Mouse (Mus musculus) left cerebral cortex, postnatal 4 days (tissue): ENCODE results near the gene Cbfa2t3. TPM values are rescaled to one million over a fixed set of nuclear protein-coding genes. Genes with fewer than 3 reads are reported as not detected.

ENCODE experiments used
- DNase-seq: peaks from one replicate; pipeline ENCODE4 v3.0.0-alpha.2; 2022
- intact Hi-C: fragments of 180-260 bp; cut with DNase I; formaldehyde crosslinking; loops from one replicate; pipeline ENCODE4 v1.15.1; 2025
- total RNA-seq, 2 experiments: library from RNA; stranded (reverse); gene quantifications; 2 replicates each; pipeline ENCODE4 v1.2.3; 2021

Gene Cbfa2t3
- total RNA-seq, 2 experiments from 2014 or later = 20.7 to 20.8 TPM

DNA sequence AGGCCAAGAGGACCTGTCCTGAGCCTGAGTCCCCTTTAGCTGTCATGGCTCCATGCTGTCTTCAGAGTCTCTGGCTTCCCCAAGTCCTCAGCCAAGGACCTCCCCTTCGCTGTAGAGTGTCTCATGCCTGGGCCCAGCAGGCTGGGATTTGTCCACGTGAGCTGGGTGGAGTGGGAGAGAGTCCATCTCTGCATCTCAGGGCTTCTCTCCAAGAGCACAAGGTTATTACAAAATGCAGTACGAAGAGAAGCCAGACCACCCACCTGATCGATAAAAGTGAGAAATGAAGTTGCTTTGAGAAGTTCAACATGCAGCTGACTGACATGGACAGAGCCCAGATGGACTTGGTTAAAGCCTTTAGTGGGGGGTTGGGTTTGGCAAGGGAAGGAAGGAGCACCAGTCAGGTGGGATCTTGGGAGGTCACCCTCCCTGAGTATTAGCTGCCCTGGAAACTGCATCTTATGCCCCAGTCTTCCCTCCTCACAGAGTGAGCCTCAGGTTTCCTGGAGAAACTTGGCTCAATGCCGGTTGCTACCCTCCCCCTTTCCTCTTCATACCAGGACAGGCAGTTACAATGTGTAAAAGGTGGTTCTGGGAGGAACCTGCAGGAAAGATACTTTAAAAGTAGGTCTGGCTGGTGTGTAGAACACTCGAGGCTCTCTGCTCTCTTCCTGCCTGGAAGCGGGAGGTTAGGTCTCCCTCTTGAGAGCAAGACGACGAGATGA lies 82.6 kb downstream of the Cbfa2t3 start:
- no peak for DNase-seq
- intact Hi-C loops = loop anchor here (5.0 kb wide), 1 partner anchor 216 kb away; no protein-coding TSS in a partner anchor

DNA sequence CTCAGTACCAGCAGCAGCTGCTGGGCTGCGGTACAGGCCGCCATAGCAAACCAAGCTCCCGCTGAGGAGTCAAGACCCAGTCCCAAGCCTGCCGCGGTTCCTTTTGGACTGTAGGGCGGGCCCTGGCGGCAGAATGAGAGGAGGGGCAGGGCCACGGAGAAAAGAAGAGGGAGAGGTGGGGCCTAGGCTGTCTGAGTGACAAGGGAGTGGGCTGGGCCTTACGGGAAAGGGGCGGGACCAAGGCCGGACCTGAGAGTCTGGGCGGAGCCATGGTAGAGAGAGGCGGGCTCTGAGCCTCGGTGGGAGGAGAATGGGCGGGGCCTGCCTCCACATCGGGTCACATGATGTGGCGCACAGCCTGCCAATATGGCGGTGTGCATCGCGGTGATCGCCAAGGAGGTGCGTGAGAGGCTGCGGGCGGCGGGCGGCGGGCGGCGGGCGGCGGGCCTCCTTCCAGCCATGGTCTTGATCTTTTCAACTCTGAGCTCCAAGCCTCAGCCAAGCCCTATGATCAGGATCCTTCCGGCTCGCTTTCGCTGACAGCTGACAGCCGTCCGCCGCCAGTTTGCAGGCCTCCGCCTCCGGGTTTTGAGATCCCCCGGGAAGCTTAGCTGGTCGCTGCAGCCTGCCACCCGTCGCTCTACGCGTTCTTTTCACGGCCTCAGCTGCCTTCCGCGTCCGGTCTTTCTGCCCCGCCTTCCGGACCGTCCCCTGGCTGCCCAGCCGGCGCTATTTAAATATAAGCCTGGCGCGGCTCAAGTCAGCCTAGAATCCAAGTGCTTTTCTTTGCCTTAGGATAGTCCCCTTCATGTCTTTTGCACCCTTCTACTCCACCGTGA lies 87.4 kb downstream of the Cbfa2t3 start, which contains the start of the genes Galns and Trappc2l:
Gene Galns (minus strand): TSS at position 169 of the 839 bp plus-strand sequence.
Gene Trappc2l (plus strand): TSS at position 346 of the 839 bp plus-strand sequence.
- DNase-seq = peak; percentile 96
- intact Hi-C loops = no loop called here

DNA sequence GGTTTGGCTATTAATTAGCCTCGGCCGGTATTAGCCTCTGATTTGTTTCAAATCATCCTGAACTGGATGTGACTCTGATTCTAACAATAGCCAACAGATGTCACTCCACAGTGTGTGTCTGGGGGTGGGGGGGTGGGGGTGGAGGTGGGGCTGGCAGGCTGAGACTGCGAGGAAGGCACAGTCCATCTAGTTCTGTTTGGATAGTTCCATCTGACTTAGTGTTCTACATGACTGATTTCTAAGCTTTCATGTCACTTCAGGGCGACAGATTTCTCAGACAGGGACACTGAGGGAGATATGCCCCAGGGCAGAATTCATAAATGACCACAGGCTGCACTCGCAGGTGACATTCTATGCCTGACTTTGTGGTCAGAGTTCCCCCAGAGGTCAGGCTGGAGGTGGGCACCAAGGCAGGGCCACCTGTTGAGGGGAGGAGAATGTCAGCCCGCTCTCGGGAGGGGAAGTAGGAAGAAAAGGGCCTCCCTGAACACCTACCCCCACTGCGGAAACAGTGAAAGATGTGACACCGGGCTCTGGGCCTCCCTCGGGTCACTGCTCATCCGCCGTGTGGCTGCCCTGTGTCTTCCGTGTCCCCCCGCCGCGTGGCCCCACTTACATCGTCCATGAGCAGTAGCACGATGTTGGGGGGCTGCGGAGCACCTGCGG lies 88.2 kb downstream of the Cbfa2t3 start:
- intact Hi-C loops = no loop called here
- DNase-seq = no peak

DNA sequence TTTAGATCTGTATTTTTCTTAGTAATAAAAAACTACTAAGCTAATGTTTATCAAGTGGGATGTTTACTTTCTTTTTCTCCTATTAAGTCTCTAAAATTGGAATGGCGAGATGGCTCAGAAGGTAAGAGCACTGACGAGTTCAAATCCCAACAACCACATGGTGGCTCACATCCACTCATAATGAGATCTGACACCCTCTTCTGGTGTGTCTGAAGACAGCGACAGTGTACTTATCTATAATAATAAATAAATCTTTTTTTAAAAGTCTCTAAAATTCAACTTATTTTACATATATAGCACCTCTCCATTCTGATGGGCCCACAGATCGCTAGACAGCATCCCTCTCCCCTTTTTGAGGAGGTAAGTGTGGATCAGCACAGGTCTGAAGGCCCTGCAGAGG lies 88.7 kb downstream of the Cbfa2t3 start:
- no peak for DNase-seq
- intact Hi-C loops = no loop called here

DNA sequence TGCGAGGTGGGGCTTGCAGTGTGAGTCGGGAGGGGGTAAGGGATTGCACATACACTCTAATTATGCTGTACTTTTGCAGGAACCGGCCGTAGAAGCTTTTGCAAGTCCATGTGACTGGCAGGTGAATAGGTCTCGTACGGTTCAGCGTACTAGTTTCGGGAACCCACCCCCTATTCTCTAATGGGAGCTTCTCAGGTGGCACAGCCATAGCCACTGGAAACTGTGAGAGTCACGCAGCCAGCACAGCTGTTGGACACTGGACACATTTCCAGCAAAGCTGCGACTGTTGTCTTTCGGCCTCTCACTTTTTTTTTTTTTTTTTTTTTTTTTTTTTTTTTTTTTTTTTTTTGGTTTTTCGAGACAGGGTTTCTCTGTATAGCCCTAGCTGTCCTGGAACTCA lies 92.1 kb downstream of the Cbfa2t3 start:
- intact Hi-C loops = no loop called here
- no peak for DNase-seq

DNA sequence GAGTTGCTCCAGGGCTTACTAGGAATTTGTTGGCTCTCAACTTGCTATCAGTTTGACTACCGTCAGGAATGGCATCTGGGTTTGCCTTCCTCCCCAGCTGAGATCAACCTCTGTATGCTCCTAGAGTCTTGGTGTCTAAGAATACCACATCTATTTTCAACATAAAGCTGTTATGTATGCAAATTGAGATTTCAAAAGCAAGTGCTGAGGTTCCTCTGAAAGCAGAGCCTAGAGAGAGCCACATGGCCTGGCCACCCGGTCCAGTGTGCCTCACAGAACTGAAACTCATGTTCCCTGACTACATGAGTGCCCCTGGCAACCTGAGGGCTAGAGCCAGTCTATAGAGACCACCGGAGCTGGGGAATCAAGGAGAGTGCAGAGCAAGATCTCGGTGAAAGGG lies 93.5 kb downstream of the Cbfa2t3 start:
- no peak for DNase-seq
- intact Hi-C loops = no loop called here

DNA sequence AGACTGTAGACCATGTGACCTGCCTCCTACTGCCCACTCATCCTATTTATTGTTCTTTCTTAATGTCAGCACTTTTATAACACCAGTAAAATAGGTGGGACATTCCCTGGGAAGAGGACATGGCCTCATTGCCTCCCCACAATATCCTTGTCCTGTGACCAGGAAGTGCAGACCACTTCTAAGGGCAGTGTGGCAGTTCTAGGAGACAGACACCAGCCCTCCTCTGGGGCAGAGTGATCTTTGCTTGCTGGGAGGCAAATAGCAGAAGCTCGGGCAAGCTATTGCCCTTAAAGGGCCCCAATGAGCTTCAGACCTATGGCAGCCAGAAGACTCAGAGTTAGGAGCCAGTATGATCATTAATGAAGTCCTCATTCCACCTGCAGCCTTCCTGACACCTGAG lies 94.3 kb downstream of the Cbfa2t3 start:
- no peak for DNase-seq
- intact Hi-C loops = no loop called here

DNA sequence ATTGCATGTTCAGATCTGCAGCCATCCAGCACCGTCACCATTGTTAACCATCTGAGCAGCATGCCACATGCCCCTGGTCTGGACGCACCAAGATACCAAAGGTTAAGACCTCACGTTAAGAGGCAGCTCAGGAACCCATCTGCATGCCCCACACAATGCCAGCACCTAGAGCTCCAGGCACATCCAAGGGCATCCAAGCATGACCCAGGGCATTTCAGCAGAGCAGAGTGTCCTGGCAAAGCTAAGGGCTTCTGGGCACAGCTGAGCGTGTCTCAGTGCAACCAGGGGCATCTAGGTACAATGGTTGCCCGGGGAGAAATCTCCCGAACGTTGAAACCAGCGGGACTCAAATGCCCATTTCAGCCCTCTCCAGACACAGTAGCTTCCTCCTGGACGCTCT lies 98.2 kb downstream of the Cbfa2t3 start:
- intact Hi-C loops = no loop called here
- DNase-seq = no peak

DNA sequence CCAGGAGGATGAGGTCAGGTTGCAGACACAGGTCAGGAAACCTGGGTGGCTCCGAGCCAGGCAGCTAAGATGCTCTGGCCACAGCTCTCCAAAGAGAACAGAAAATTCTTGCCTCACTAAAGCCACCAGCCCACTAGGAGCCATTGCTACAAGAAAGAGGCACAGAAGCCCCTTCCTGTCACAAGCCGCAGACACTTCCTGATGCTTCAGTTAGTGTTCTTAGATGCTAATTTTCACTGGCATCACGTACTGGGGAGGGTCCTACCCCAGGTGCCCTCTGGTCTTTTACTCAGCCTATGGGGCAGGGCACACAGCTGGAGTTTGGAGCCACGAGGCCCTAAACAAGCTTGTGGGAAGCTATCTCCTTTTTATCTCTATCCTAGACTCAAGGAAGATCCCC lies 102.9 kb downstream of the Cbfa2t3 start:
- no peak for DNase-seq
- intact Hi-C loops = no loop called here

DNA sequence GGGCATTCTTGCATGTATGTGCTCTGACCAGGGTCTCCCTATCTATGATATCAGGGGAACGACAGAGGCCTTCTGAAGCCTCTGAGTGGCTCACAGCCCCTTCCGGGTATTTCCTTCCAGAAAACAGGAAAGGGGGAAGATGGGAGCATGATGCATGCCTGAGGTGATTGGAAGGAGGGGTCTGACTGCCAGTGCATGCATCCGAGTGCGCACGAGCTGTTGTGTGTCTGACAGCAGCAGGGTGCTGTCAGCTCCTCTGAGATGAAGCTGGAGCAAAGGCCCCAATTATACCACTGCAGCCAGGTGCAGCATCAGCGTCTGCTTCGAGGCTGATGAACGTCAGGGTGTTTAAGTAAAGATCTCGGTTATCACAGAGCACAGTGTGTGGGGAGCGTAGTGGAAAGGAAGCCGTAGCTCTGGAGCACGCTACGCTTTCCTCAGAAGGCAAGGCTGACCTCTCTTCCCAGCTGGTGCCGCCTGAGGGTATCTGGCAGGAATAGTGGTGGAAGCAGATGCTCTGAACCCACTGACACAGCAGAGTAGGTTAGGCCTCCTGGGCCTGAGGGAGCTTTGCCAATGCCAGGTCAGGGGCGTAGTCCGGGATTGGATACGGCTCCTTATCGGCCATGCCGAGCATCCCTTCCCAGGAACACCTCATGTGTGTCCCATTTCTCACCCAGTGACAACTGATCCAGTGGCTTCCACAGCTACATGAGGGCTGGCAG lies 105.0 kb downstream of the Cbfa2t3 start:
- intact Hi-C loops = no loop called here
- peak; percentile 59 for DNase-seq

DNA sequence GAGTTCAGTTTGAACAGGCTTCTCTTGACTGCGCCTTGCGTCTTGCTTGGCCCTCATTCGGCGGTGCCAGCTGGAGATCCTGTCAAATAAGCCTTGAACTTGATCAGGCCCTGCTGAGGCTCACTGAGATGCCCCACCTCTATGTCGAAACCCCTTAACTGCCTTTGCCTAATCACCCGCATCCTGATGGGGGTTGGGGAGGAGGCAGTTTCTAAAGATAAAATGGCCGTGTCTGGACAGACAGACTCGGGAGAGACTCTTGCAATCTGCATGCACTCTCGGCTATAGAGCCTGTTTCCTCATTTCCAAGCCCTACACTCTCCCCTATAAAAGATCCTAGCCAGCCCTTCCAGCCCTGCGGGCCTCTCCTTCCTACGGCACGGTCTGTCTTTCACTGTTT lies 105.7 kb downstream of the Cbfa2t3 start:
- intact Hi-C loops = no loop called here
- DNase-seq = no peak

DNA sequence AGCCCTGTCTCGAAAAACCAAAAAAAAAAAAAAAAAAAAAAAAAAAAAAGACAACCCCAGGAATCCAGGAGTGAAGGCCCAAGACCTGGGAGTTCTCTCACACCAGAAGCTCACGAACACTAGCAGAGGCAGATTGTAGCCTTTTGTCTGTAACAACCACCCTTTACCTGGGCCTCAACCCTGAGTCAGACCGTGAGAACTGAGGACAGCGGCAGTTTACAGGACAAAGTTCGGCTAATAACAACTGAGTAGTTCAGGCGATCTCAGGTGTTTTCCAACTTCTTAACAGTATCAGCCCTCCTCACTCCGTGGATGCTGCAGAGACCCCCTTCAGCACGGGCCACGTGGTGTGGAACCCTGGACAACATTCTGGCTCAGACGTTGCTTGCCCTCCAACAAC lies 112.2 kb downstream of the Cbfa2t3 start:
- DNase-seq = no peak
- intact Hi-C loops = no loop called here

DNA sequence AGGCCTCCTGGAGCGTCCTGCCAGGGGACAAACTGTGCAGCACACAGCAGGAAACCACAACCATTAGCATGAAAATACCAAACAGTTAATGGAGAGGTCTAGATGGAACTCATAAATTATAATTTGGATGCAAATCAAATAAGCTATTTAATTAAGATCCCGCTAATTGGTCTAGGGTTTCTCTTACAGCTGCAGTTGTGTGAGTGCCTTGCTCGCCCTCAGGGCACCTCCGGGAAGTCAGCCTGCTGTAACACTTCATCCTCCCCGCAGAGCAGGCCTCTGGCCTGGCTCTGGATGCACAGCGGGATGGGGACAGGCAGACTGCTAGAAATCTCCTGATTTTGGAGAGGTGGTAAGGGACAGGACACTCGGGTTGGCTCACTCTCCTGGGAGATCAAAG lies 112.7 kb downstream of the Cbfa2t3 start:
- intact Hi-C loops = no loop called here
- no peak for DNase-seq

DNA sequence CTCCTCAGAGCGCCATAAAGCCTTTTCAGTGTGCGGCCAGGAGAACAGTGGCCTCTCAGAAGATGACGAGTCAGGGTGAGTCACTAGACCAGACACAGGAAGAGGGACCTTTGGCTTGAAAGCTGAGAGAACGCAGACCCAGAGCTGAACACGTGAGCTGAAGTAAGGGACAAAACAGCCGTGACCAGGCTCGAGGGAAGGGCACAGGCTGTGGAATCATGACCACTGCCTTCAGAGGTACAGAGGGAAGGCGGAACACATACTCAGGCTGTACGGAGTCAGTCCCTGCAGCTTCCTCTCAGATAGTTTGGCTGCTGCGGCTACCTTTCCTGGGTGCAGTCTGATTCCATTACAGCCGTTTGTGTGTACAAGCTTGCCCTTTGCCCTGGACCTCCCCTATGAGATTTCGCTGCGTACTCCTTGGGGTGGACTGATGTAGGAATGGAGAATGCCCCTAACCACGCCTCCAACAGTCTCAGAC lies 113.5 kb downstream of the Cbfa2t3 start:
- intact Hi-C loops = no loop called here
- DNase-seq = no peak

DNA sequence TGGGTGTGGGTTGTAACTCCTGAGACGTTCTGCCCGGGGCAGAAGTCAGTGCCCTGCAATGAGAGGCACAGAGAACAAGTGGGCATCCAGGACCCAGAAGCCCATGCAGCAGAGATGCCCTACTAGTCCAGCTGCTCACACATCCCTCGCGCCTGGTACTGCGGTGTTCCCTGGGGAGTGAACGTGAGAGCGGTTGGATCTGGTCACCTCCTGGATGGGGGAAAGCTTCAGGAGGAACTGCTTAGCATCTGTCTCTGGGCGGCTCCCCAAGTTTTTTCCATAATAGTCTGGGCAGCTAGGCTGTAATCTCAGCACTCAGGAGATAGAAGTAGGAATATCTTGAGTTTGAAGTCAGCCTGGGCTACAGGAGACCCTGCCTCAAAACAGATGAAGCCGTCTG lies 113.9 kb downstream of the Cbfa2t3 start:
- intact Hi-C loops = no loop called here

DNA sequence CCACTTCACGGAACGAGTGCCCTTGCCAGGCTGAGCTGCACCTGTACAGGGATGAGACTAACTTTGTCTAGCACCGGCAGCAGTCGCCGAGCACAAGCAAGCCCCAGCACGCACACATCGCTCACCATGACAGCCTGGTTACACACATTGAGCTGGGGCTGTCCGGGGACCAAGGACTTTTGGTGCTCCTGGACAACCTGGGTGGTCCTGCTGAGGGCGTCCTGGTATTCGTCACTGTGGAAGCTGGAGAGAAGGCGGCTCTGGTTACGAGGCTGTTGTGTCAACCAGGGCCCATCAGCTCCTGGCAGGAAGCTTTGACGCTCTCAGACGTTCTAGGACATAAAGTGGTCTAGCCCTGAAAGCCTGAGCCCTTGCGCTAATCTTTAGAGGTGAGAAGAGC lies 118.0 kb downstream of the Cbfa2t3 start:
- intact Hi-C loops = no loop called here
- no peak for DNase-seq

More for the DNA sequence above, 113.9 kb downstream of the Cbfa2t3 start:
- DNase-seq = no peak

DNA sequence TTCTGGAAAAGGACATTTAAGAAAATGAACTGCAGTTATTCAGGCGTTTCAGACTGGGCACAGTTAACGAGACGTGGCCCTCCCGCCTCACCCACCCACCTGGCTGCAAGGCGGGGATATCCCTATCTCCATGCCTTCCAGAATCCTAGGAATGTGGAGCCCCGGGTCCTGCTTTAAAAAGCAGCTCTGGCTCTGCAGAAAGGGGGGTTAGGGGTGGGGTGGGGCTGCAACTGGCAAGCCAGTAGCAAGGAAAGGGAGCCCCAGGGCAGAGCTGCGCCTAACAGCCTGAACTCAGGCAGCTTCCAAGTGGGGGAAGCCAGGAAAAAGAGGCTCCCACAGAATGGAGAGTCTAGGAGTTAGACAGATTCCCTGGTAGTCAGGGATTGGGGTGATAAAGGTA lies 119.7 kb downstream of the Cbfa2t3 start:
- intact Hi-C loops = no loop called here
- no peak for DNase-seq

DNA sequence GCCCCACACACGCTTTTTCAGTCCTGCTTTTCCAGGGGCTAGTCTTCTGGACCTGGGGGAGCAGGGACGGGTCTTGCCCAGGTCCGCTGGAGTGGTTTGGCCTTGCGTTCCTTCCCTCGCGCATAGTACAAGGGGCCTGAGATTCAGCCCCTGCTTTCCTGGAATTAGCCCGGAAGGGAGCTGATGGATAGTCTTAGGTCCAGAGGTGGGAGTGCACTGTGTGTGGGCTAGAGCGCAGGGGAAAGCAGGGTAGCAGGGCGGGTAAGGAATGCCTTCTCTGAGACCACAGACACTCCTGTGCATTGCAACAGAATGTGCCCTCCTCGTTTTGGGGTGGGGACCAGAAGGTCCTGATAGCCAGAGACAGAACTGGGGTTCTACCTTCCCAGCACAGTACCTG lies 121.8 kb downstream of the Cbfa2t3 start:
- no peak for DNase-seq
- intact Hi-C loops = no loop called here

DNA sequence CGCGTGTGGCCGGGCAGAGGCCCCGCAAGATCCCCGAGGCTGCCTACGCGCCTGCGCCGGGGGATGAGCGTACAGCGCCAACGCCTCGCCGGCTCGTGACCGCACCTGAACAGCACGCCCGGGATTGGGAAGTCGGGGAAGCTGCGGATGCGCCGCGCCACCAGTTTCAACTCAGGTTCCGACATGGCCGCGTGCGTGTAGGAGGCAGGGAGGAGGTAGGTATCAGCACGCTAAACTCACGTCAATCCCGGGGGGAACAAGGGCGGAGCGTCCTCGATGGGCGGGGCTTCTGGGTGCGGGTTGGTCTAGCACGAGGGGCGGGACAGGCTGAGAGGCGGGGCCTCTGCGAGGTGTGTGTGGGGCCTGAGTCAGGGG lies 122.3 kb downstream of the Cbfa2t3 start, which contains the start of gene Aprt:
Gene Aprt (minus strand): TSS at position 262 of the 375 bp plus-strand sequence.
- DNase-seq = peak; percentile 91
- intact Hi-C loops = no loop called here
